Mouse (Mus musculus) limb, embryonic 12.5 days (tissue): Measurements from ENCODE around the gene Podxl2. TPM values are rescaled to one million over a fixed set of nuclear protein-coding genes. Genes with fewer than 3 reads are reported as not detected.
A peak's percentile ranks its signal among the peaks of the same experiment; 100 is the strongest.

Source experiments
- ATAC-seq: fragments of 200-750 bp; cut with Nextera tagmentation; 2 replicates; pipeline ENCODE4 v1.8.0; 2017; ENCODE audit warnings: low read depth, moderate TSS enrichment; ENCODE audit not compliant: insufficient number of reproducible peaks, insufficient read depth, low FRiP score, low TSS enrichment
- H3K27ac ChIP-seq: fragments of 300-500 bp; sonication (generic); 2 replicates; pipeline ENCODE4 v1.5.1; 2016; ENCODE audit warnings: mild to moderate bottlenecking, moderate library complexity
- H3K27me3 ChIP-seq: fragments of 300-500 bp; sonication (generic); 2 replicates; pipeline ENCODE4 v1.6.1; 2016; ENCODE audit warnings: mild to moderate bottlenecking, moderate library complexity
- H3K36me3 ChIP-seq: fragments of 300-500 bp; sonication (generic); 2 replicates; pipeline ENCODE4 v1.6.1; 2016; ENCODE audit warnings: mild to moderate bottlenecking, moderate library complexity
- H3K4me1 ChIP-seq: fragments of 300-500 bp; sonication (generic); replicated peaks from 2 replicates; pipeline ENCODE4 v1.6.1; 2016
- H3K4me2 ChIP-seq: fragments of 300-500 bp; sonication (generic); 2 replicates; pipeline ENCODE4 v1.6.1; 2016; ENCODE audit warnings: mild to moderate bottlenecking, moderate library complexity
- H3K4me3 ChIP-seq: fragments of 300-500 bp; sonication (generic); replicated peaks from 2 replicates; pipeline ENCODE4 v1.5.1; 2016; ENCODE audit warnings: mild to moderate bottlenecking
- H3K9ac ChIP-seq: fragments of 300-500 bp; sonication (generic); replicated peaks from 2 replicates; pipeline ENCODE4 v1.6.1; 2016; ENCODE audit warnings: mild to moderate bottlenecking, moderate library complexity
- H3K9me3 ChIP-seq: fragments of 300-500 bp; sonication (generic); 2 replicates; pipeline ENCODE4 v1.6.1; 2016; ENCODE audit warnings: mild to moderate bottlenecking, moderate library complexity
- WGBS: fragments of 180-500 bp; shearing (Covaris S2); methylation state at CpG from one replicate; pipeline ENCODE4 v1.1.7; 2016; 5-methylcytosine and 5-hydroxymethylcytosine counted together
- polyA plus RNA-seq: library from polyadenylated mRNA; unstranded; fragments of >200 nt; fragmentation: Nextera tagmentation; extraction: Ambion mirVana; gene quantifications from 2 replicates; pipeline ENCODE4 v1.2.1, GENCODE M21; 2016

Gene Podxl2
- polyA plus RNA-seq, 1 experiment from 2014 or later = 93.5 TPM

- peaks cover 12% of the 10 kb centered on the region; the same call in 1 of the 2 replicates for H3K36me3 ChIP-seq
- H3K4me2 ChIP-seq = peak overlapping the region; percentile 94
- no peak for ATAC-seq
- no peaks in the 10 kb centered on the region for H3K27me3 ChIP-seq
- H3K4me1 ChIP-seq = peaks cover 34% of the 10 kb centered on the region
- peak overlapping the region; percentile 86 for H3K9ac ChIP-seq
- 83% methylated on average over 5 of the region's 5 CpGs for WGBS
- H3K27ac ChIP-seq = no peak overlapping the region
- no peaks in the 10 kb centered on the region for H3K9me3 ChIP-seq
- peak overlapping the region; percentile 81 for H3K4me3 ChIP-seq
These were observed 28.9 kb upstream of the Podxl2 start for GRCm38 (mm10) chr6:88903708-88904107.

GRCm38 (mm10) chr6:88901947-88902820, 27.3 kb upstream of the Podxl2 start, which contains the start of gene Tpra1:
Gene Tpra1 (plus strand): TSS chr6:88902251.
- peak; percentile 81 for ATAC-seq
- Histone ChIP-seq H3K4me3 (peak within 1 kb of the TSS; percentile 81), H3K36me3 (peaks cover 1% of the 10 kb centered on the region; the same call in 1 of the 2 replicates), H3K27me3 (no peaks in the 10 kb centered on the region), H3K9ac (peak within 1 kb of the TSS; percentile 86), H3K4me2 (peak within 1 kb of the TSS; percentile 94), H3K4me1 (peaks cover 39% of the 10 kb centered on the region), H3K9me3 (no peaks in the 10 kb centered on the region), H3K27ac (peak within 1 kb of the TSS; percentile 94)
- WGBS = under 1% methylated on average over 66 of the region's 66 CpGs

- 8% methylated on average over 5 of the region's 5 CpGs for WGBS
- no peak for ATAC-seq
- Histone ChIP-seq H3K9ac (peak overlapping the region; percentile 86), H3K9me3 (no peaks in the 10 kb centered on the region), H3K4me3 (peak overlapping the region; percentile 81), H3K27me3 (no peaks in the 10 kb centered on the region), H3K4me1 (peaks cover 39% of the 10 kb centered on the region), H3K27ac (peak overlapping the region; percentile 94), H3K4me2 (peak overlapping the region; percentile 94), H3K36me3 (peaks cover 9% of the 10 kb centered on the region)
These were observed 26.6 kb upstream of the Podxl2 start for GRCm38 (mm10) chr6:88901471-88901870.

- Histone ChIP-seq H3K4me2 (no peak overlapping the region), H3K36me3 (peaks cover 27% of the 10 kb centered on the region), H3K4me1 (peaks cover 38% of the 10 kb centered on the region), H3K27me3 (no peaks in the 10 kb centered on the region), H3K9ac (no peak overlapping the region; the same call in 1 of the 2 replicates), H3K9me3 (no peaks in the 10 kb centered on the region), H3K4me3 (no peak overlapping the region), H3K27ac (no peak overlapping the region)
- no peak for ATAC-seq
- WGBS = 86% methylated on average over 2 of the region's 2 CpGs
These were observed 24.8 kb upstream of the Podxl2 start for GRCm38 (mm10) chr6:88899628-88900027.

- no peak for ATAC-seq
- 58% methylated on average over 4 of the region's 4 CpGs for WGBS
- Histone ChIP-seq H3K9me3 (no peaks in the 10 kb centered on the region), H3K27ac (no peak overlapping the region), H3K4me1 (peaks cover 38% of the 10 kb centered on the region), H3K4me3 (no peak overlapping the region), H3K27me3 (no peaks in the 10 kb centered on the region), H3K36me3 (peaks cover 32% of the 10 kb centered on the region), H3K9ac (no peak overlapping the region; the same call in 1 of the 2 replicates), H3K4me2 (peak overlapping the region; percentile 74)
These were observed 24.2 kb upstream of the Podxl2 start for GRCm38 (mm10) chr6:88899086-88899485.

GRCm38 (mm10) chr6:88898534-88899048, 23.7 kb upstream of the Podxl2 start, which contains the start of gene Mcm2:
Gene Mcm2 (minus strand): TSS chr6:88898780.
- Histone ChIP-seq H3K4me1 (peaks cover 34% of the 10 kb centered on the region), H3K9me3 (no peaks in the 10 kb centered on the region), H3K27ac (peak within 1 kb of the TSS; percentile 89), H3K9ac (peak within 1 kb of the TSS; percentile 81), H3K4me2 (peak within 1 kb of the TSS; percentile 74), H3K4me3 (peak within 1 kb of the TSS; percentile 76), H3K36me3 (peaks cover 37% of the 10 kb centered on the region), H3K27me3 (no peaks in the 10 kb centered on the region)
- under 1% methylated on average over 33 of the region's 33 CpGs for WGBS
- ATAC-seq = peak; percentile 62

- no peaks in the 10 kb centered on the region for H3K9me3 ChIP-seq
- H3K36me3 ChIP-seq = peaks cover 51% of the 10 kb centered on the region
- no peak for ATAC-seq
- H3K4me3 ChIP-seq = peak overlapping the region; percentile 76
- H3K4me1 ChIP-seq = peaks cover 26% of the 10 kb centered on the region
- H3K27me3 ChIP-seq = no peaks in the 10 kb centered on the region
- peak overlapping the region; percentile 55 for H3K9ac ChIP-seq
- H3K27ac ChIP-seq = no peak overlapping the region
- peak overlapping the region; percentile 74 for H3K4me2 ChIP-seq
- 63% methylated on average over 7 of the region's 7 CpGs for WGBS
These were observed 22.4 kb upstream of the Podxl2 start for GRCm38 (mm10) chr6:88897246-88897645.

- peaks cover 18% of the 10 kb centered on the region for H3K4me1 ChIP-seq
- no peak overlapping the region for H3K9ac ChIP-seq
- H3K27ac ChIP-seq = no peak overlapping the region
- no peak for ATAC-seq
- H3K4me2 ChIP-seq = peak overlapping the region; percentile 74
- no peaks in the 10 kb centered on the region for H3K27me3 ChIP-seq
- H3K9me3 ChIP-seq = no peaks in the 10 kb centered on the region
- WGBS = 84% methylated on average over 6 of the region's 6 CpGs
- no peak overlapping the region for H3K4me3 ChIP-seq
- H3K36me3 ChIP-seq = peaks cover 64% of the 10 kb centered on the region
These were observed 21.1 kb upstream of the Podxl2 start for GRCm38 (mm10) chr6:88895943-88896342.

- Histone ChIP-seq H3K4me1 (peaks cover 16% of the 10 kb centered on the region), H3K27me3 (no peaks in the 10 kb centered on the region), H3K27ac (no peak overlapping the region), H3K4me2 (no peak overlapping the region), H3K9me3 (no peaks in the 10 kb centered on the region), H3K9ac (no peak overlapping the region), H3K36me3 (peaks cover 88% of the 10 kb centered on the region), H3K4me3 (no peak overlapping the region)
- 68% methylated on average over 5 of the region's 5 CpGs for WGBS
- ATAC-seq = no peak
These were observed 18.7 kb upstream of the Podxl2 start for GRCm38 (mm10) chr6:88893559-88893958.

GRCm38 (mm10) chr6:88890832-88891231, 16.0 kb upstream of the Podxl2 start:
- H3K9ac ChIP-seq = no peak overlapping the region
- H3K4me2 ChIP-seq = no peak overlapping the region
- no peaks in the 10 kb centered on the region for H3K9me3 ChIP-seq
- WGBS = 87% methylated on average over 7 of the region's 7 CpGs
- no peaks in the 10 kb centered on the region for H3K27me3 ChIP-seq
- ATAC-seq = no peak
- peaks cover 100% of the 10 kb centered on the region for H3K36me3 ChIP-seq
- no peak overlapping the region for H3K4me3 ChIP-seq
- no peaks in the 10 kb centered on the region for H3K4me1 ChIP-seq
- no peak overlapping the region for H3K27ac ChIP-seq

GRCm38 (mm10) chr6:88889410-88890042, 14.7 kb upstream of the Podxl2 start:
- Histone ChIP-seq H3K4me2 (no peak overlapping the region), H3K9ac (no peak overlapping the region), H3K27me3 (no peaks in the 10 kb centered on the region), H3K9me3 (no peaks in the 10 kb centered on the region), H3K27ac (no peak overlapping the region), H3K4me1 (no peaks in the 10 kb centered on the region), H3K4me3 (no peak overlapping the region), H3K36me3 (peaks cover 100% of the 10 kb centered on the region)
- WGBS = 92% methylated on average over 13 of the region's 13 CpGs
- no peak for ATAC-seq
